Mouse (Mus musculus) cortical plate, adult 2 months (tissue): Measurements from ENCODE around the gene Fhit. TPM values are rescaled to one million over a fixed set of nuclear protein-coding genes. Genes with fewer than 3 reads are reported as not detected.

Experiments
- H3K27ac ChIP-seq: fragments of 200-500 bp; 2 replicates; pipeline ENCODE4 v1.5.1; 2012; ENCODE audit warnings: low read length, control low read depth, inconsistent platforms; ENCODE audit not compliant: insufficient read depth
- H3K4me1 ChIP-seq: fragments of 200-500 bp; 2 replicates; pipeline ENCODE4 v1.6.1; 2011; ENCODE audit warnings: low read length; ENCODE audit not compliant: control insufficient read depth, insufficient read depth
- H3K4me3 ChIP-seq: fragments of 200-500 bp; 2 replicates; pipeline ENCODE4 v1.5.1; 2011; ENCODE audit warnings: mild to moderate bottlenecking, low read length, control low read depth; ENCODE audit not compliant: insufficient read depth
- CTCF ChIP-seq: fragments of 200-500 bp; IDR thresholded peaks from 2 replicates; pipeline ENCODE4 v1.5.1; 2011; ENCODE audit warnings: mild to moderate bottlenecking, control low read depth, low read length; ENCODE audit not compliant: insufficient read depth; ENCODE audit errors: extremely low read depth
- POLR2A ChIP-seq: fragments of 200-500 bp; IDR thresholded peaks from 2 replicates; pipeline ENCODE4 v1.6.1; 2011; ENCODE audit warnings: mild to moderate bottlenecking, low read length, control low read depth; ENCODE audit not compliant: insufficient read depth; ENCODE audit errors: extremely low read depth
- polyA plus RNA-seq: library from polyadenylated mRNA; depleted of rRNA; stranded (reverse); fragments of >200 nt; gene quantifications from 2 replicates; pipeline ENCODE4 v1.2.3, GENCODE M21; 2012

Gene Fhit
- polyA plus RNA-seq, 1 experiment, result 7.7 TPM

- peaks cover 6% of the 10 kb centered on the region for H3K4me1 ChIP-seq
- no peak overlapping the region for H3K27ac ChIP-seq
- no peak overlapping the region for H3K4me3 ChIP-seq
- TF ChIP-seq POLR2A (no peak), CTCF (no peak)
Measured at GRCm38 (mm10) chr14:9648416-9648815, 1513.4 kb downstream of the Fhit start.

GRCm38 (mm10) chr14:9646233-9646632, 1515.6 kb downstream of the Fhit start:
- no peak overlapping the region for H3K4me3 ChIP-seq
- peaks cover 8% of the 10 kb centered on the region for H3K4me1 ChIP-seq
- H3K27ac ChIP-seq, result peak overlapping the region; percentile 22; the same call in 1 of the 2 replicates
- TF ChIP-seq CTCF (no peak), POLR2A (no peak)

- Histone ChIP-seq H3K27ac (no peak overlapping the region), H3K4me1 (peaks cover 8% of the 10 kb centered on the region), H3K4me3 (no peak overlapping the region)
- no peak for TF ChIP-seq CTCF
- TF ChIP-seq POLR2A, result no peak
Measured at GRCm38 (mm10) chr14:9644216-9645166, 1517.3 kb downstream of the Fhit start.

GRCm38 (mm10) chr14:9643700-9644099, 1518.1 kb downstream of the Fhit start:
- Histone ChIP-seq H3K4me1 (peaks cover 8% of the 10 kb centered on the region), H3K4me3 (no peak overlapping the region), H3K27ac (no peak overlapping the region)
- TF ChIP-seq CTCF (no peak), POLR2A (no peak)

GRCm38 (mm10) chr14:9642628-9643027, 1519.2 kb downstream of the Fhit start:
- Histone ChIP-seq H3K27ac (no peak overlapping the region), H3K4me3 (no peak overlapping the region), H3K4me1 (peaks cover 5% of the 10 kb centered on the region)
- TF ChIP-seq POLR2A, result no peak
- TF ChIP-seq CTCF, result no peak

- Histone ChIP-seq H3K4me1 (peaks cover 5% of the 10 kb centered on the region), H3K27ac (no peak overlapping the region), H3K4me3 (no peak overlapping the region)
- no peak for TF ChIP-seq POLR2A
- TF ChIP-seq CTCF, result no peak
Measured at GRCm38 (mm10) chr14:9642068-9642467, 1519.8 kb downstream of the Fhit start.

- Histone ChIP-seq H3K27ac (no peak overlapping the region), H3K4me1 (no peaks in the 10 kb centered on the region; the same call in 1 of the 2 replicates), H3K4me3 (no peak overlapping the region)
- no peak for TF ChIP-seq CTCF
- TF ChIP-seq POLR2A, result no peak
Measured at GRCm38 (mm10) chr14:9634247-9634991, 1527.4 kb downstream of the Fhit start.

GRCm38 (mm10) chr14:9632537-9632936, 1529.3 kb downstream of the Fhit start:
- no peak overlapping the region for H3K27ac ChIP-seq
- H3K4me1 ChIP-seq, result no peaks in the 10 kb centered on the region; the same call in 1 of the 2 replicates
- no peak overlapping the region for H3K4me3 ChIP-seq
- no peak for TF ChIP-seq CTCF
- no peak for TF ChIP-seq POLR2A

- TF ChIP-seq POLR2A (no peak), CTCF (no peak)
- Histone ChIP-seq H3K4me1 (no peaks in the 10 kb centered on the region), H3K27ac (no peak overlapping the region), H3K4me3 (no peak overlapping the region)
Measured at GRCm38 (mm10) chr14:9623219-9624043, 1538.4 kb downstream of the Fhit start.
